Mouse (Mus musculus): Measurements from ENCODE around the gene Nfrkb. TPM values are rescaled to one million over a fixed set of nuclear protein-coding genes. Genes with fewer than 3 reads are reported as not detected.

The Nfrkb gene
- polyA plus RNA-seq, 1 experiment = 42.3 TPM

DNA sequence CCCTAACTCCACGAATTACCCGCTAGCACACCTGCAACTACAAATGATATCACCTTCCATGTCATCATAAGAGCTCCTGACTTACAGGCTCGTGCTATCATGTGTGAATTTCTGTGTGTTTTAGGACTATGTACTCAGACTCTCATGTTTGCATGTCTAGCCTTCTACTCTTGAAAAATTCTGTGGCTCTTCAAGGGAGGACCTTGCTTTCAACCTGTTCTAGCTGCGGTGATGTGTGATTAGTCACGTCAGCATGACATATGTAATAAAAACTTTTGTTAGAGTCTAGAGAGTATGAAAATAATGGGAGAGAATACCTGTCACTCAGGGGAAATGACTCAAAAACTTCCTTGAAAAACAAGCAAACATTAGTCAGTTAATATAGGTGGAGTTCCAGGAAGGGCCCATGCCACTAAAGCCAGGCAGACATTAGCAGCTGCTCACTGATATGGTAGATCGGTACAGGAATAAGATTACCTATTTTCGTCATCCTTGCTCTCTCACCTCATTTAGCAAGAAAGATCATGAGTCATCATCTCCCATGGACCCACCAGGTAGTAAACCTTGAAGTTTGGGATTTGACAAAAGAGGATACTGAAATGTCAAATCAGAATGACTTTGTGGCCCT lies 63.3 kb downstream of the Nfrkb start:
- no peak for TF ChIP-seq POLR2A (IDR thresholded peaks at IDR 0.05; ENCODE audit: borderline replicate concordance, extremely low read depth, insufficient read depth, insufficient read length, poor library complexity, severe bottlenecking)
- TF ChIP-seq CTCF (IDR thresholded peaks at IDR 0.05; ENCODE audit: borderline replicate concordance, extremely low read depth, insufficient read depth, insufficient read length) = no peak

DNA sequence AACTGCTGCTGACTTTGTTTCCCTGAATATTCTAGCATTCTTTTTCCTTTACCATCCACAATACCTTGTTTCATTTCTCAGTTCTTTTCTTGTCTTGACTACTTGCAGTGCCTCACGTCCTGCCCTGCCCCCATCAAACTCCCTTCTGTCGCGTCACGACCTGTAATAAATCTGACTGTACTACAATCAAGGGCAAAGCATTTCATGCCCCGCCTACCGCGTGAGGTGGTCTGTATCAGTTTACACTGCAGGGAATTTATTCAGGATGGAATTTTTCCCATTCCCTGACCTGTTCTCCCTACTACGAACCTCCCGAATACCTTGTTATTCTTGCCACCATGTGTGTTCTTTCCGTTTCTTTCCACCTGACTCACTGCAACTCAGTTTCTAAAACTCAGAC lies 66.2 kb downstream of the Nfrkb start:
- DNase-seq (ENCODE audit: low read depth) = no peak
- TF ChIP-seq POLR2A (IDR thresholded peaks at IDR 0.05; ENCODE audit: borderline replicate concordance, extremely low read depth, insufficient read depth, insufficient read length, poor library complexity, severe bottlenecking) = no peak
- no peak for TF ChIP-seq CTCF (IDR thresholded peaks at IDR 0.05; ENCODE audit: borderline replicate concordance, extremely low read depth, insufficient read depth, insufficient read length)

More for the DNA sequence above, 63.3 kb downstream of the Nfrkb start:
- DNase-seq (ENCODE audit: low read depth) = no peak

DNA sequence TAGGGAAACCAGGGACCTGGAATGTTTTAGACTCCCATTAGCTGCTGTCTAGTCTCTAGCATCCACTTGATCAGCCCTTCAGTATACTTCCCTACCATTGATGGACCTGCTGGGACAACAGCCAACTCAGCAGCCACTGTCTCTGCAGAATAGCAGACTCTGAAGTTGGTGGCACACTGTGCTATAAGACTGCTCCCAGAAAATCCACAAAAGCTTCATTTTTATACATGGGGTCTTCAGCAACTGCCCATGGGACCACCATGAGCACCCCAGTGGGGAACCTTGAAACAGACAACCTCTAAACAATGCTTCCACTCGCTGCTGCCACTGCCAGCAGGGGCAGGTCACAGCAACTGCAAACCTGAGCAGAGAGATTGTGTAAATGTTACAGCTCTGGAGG lies 68.4 kb downstream of the Nfrkb start:
- no peak for DNase-seq (ENCODE audit: low read depth)
- TF ChIP-seq POLR2A (IDR thresholded peaks at IDR 0.05; ENCODE audit: borderline replicate concordance, extremely low read depth, insufficient read depth, insufficient read length, poor library complexity, severe bottlenecking) (no peak), CTCF (IDR thresholded peaks at IDR 0.05; ENCODE audit: borderline replicate concordance, extremely low read depth, insufficient read depth, insufficient read length) (no peak)

DNA sequence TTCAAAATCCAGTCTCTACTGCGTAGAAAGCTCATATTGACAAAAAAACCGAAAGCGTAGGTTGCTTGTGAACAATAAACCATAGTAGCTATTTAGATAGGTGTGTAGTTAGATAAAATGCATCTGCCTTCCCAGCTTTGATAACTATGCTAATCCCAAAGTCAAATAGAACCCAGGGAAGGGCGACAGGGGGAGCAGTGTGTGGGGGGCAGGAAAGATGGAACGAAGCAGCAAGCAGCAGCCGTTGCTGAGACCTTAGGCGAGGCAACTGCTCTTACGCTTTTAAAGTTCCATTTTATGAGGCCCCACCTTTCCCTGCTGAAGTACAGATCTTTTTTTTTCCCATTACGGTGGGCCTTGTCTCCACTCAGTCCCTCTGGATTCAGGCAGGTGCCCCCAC lies 77.2 kb downstream of the Nfrkb start:
- no peak for TF ChIP-seq CTCF (IDR thresholded peaks at IDR 0.05; ENCODE audit: borderline replicate concordance, extremely low read depth, insufficient read depth, insufficient read length)
- no peak for TF ChIP-seq POLR2A (IDR thresholded peaks at IDR 0.05; ENCODE audit: borderline replicate concordance, extremely low read depth, insufficient read depth, insufficient read length, poor library complexity, severe bottlenecking)
- no peak for DNase-seq (ENCODE audit: low read depth)

DNA sequence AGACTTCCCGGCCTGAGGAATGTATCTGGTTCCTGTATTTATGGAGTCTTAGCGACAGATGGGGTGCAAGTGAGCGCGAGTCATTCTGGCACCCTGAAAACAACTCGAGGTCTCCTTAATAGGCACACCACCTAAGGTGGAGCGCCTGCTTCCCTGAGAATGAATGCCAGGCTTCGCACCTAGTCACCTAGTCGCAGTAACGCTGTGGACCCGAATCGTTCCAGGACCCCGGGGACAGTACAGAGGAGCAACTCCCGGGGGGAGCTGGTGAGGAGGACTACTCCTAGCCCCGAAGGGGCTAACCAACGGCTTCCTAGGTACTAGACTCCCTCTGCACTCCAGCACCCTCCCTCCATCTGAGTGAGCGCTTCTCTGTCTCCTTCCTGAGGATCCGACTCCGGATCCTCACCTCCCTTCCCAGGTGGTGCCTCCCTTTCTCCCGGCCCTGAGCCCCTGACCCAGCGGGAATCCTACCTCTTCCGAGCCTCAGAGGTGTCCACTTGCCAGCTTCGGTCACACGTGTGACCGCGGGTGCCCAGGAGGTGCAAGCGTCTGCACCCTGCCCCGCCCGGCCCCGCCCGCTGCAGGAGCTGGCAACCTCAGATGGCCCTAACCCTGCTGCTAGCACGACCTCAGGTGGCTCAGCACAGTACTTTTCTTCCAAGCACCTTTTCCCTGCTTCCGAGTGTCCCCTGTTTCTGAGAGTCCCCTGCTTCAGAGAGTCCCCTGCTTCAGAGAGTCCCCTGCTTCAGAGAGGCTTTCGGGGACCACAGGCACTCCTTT lies 77.9 kb downstream of the Nfrkb start, which contains the start of gene Tmem45b:
TSS of gene Tmem45b (minus strand) at position 771 of the 783 bp plus-strand sequence.
- DNase-seq (ENCODE audit: low read depth) = peak; percentile 10
- TF ChIP-seq CTCF (IDR thresholded peaks at IDR 0.05; ENCODE audit: borderline replicate concordance, extremely low read depth, insufficient read depth, insufficient read length) (no peak), POLR2A (IDR thresholded peaks at IDR 0.05; ENCODE audit: borderline replicate concordance, extremely low read depth, insufficient read depth, insufficient read length, poor library complexity, severe bottlenecking) (no peak)

Other genes with a start within 250 kb of the Nfrkb start
- gene Aplp2, start 174.4 kb upstream of the Nfrkb start, polyA plus RNA-seq (2012; rRNA removed) = 307 and 363 TPM in 2 replicates
- gene Prdm10, start 105.7 kb upstream of the Nfrkb start, polyA plus RNA-seq (2012; rRNA removed) = 30.2 and 30.6 TPM in 2 replicates
- gene Tmem45b, start 78.3 kb downstream of the Nfrkb start, polyA plus RNA-seq (2012; rRNA removed) = 0.06 and 0.07 TPM in 2 replicates

Data from brain, embryonic 14.5 days (tissue).